Mouse (Mus musculus): ENCODE measurements around the gene Col19a1.

Gene Col19a1

DNA sequence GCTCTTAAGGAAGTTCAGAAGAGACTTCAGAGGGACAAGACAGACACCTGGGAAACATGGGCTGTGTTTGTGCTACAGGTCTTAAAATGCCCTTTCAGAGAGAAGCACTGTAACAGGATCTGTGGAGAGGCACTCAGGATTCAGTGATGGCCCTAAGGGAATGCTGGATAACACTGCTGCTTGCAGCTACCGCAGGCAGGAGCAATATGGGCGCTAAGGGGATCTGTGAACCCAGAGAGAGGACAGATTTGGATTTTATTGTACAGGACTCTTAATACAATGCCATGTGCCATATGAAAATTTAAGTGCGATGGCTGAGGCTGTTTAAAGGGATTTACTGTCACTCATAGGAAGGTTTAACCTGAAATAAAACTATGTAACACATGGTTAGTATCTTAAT, 270.8 kb downstream of the Col19a1 start:
- in situ Hi-C loops (cut with MboI, MseI) = no loop called here

DNA sequence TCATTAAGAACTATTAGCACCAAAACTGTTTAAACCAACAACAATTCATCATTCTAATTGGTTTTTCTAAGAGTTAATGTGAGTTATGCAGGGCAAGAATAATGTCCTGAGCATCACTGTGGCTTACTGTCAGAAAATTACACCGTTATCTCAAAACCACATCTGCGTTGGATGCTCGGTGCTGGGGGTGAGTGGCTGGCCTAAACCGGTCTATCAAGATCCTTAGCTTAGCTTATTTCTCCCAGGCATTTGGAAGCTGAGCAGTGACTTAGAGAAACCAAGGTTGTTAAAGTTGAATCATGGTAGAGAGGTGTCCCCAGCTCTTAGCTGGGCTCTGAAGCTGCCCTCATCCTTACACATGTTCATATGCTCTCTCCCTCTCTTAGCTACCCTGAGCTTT, 276.4 kb downstream of the Col19a1 start:
- in situ Hi-C loops (cut with MboI, MseI) = no loop called here

DNA sequence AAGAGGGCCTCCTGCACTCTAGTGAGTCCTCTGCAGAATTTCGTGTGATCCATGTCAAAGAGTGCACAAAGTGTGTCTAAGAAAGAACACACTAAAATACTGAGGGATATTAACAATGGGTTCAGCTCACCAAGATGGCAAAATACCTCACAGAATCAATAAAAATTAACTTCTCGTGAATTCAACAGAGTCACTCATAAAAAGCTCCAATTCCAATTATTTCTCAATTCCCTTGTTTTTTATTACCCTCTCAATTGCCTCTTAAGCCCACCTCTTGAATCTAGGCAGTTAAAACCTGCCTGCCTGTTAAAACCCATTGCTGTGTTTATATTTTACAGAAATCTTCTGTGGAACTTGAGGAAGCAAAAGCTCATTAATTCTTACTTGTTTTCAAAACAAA, 277.1 kb downstream of the Col19a1 start:
- in situ Hi-C loops (cut with MboI, MseI) = no loop called here

DNA sequence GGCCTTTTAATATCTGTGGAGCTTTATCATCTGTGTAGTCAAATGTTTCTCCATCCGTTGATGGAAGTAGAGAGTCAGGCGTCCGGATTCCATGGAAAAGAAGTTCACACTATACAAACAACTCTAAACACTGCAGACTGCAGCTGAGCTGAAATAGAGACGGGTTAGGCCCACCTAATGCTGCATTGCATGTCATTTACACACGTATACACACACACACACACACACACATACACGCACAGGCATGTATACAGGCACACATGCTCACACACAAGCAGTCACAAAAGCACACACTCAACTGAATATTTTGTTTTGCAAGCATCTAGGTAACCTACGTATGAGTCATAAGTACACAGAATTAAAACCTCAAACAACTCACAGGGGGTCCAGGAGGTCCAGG, 284.2 kb downstream of the Col19a1 start:
- in situ Hi-C loops (cut with MboI, MseI) = no loop called here

DNA sequence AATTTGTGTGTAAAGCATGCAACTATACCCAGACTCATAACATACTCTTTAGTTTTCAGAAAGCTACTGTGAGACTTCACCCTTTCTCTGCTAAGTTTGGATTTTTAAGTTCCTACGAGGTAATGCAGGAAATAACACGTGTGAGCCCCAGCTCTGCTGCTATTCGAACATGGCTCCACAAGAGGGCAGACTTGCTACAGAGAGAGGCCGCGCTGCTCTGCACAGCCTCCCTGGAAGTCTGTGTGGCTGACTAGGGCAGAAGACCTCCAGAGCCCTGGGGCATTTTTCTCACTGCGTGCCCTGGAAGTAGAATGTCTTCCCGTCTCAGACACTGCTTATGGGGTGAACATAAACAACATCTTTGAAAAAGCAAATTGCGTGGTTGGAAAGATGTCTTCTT, 284.6 kb downstream of the Col19a1 start:
- in situ Hi-C loops (cut with MboI, MseI) = no loop called here

DNA sequence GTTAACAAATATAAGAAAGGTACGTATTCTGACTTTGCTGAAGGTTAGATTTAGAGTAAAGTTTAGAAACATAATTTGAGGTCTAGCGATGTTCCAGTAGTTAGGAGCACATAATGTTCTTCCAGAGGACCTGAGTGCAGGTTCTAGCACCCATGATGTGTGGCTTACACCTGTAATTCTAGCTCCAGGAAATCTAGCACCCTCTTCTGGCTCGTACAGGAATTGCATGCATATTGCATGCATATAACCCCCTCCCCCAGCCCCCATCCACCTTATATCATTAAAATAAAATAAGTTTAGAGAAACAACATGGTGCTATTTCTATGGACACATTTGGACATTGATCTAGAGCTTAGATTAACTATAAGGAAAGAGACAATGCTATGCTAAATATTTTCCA, 286.6 kb downstream of the Col19a1 start:
- in situ Hi-C loops (cut with MboI, MseI) = no loop called here

DNA sequence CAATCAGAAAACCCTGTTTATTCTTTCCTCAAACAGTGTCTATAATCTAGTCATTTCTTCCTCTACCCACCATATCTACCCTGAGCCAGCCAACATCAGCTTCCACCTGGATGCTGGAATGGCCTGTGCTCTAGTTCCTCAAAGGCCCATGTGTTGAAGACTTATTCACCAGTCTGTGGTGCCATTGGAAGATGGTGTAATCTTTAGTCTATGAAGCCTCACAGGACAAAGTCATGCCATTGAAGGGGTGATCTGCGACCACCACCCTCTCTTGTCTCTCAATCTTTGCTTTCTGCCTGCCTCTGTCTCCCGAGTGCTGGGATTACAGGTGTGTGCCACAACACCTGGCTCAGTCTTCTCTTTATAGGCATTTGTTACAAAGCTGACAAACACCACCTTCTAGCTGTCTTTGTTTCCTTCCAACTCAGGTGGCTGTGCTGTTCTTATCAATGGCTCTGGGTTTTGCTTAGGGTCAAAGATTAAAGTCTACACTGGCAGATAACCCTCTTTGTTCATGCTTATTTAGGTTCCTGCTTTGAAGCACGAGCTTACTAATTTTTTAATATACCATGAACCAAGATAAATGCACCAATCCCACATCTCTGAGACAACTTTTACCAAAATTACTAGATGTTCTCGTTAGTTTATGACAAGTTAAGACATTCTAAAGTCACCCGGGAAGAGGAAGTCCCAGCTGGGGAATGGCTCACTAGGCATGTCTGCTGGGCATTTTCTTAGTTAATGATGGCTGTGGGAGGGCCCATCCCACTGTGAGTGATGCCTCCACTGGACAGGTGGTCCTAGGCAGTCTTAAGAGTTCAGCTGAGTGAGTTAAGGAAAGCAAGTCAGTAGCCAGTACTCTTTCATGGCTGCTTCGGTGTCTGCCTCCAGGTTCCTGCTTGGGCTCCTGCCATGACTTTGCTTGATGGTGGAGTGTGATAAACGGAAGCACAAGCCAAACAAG, 292.0 kb downstream of the Col19a1 start:
- in situ Hi-C loops (cut with MboI, MseI) = no loop called here

DNA sequence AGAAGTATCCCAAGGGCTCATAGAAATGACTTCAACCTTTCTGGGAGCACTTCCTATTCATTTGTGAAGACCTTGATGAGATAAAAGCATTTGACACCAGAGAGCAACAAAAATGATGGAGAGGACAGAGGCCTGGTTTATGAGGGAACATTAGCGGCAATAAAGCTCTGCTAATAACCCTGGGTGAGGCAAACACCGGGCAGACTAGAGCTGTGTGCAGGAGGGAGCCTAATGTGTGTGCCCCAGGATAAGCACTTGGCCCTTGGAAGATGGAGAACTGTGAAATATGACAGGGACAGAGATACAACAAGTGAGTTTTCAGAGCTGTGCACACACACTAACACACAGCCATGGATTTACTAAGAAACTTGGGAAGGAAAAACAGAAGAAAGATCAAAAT, 294.8 kb downstream of the Col19a1 start:
- in situ Hi-C loops (cut with MboI, MseI) = no loop called here

DNA sequence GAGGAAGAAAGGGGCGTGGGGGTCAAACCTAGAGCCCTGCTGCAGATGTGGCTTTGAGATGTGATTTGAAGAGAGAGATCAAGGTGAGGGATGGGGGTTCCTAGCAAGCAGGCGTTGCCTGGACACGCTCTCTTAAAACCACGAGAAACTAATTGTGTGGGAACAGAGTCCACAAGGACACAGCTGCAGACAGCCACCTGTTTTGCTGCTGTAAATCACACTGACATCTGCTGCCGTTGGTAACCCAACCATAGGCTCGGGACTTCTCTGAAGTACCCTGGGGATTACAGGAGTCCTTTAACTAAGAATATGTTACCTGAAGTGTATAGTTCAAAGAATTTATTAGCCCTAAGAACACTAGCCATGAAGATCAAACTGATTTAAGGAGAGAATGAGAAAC, 300.9 kb downstream of the Col19a1 start:
- in situ Hi-C loops (cut with MboI, MseI) = loop anchor here (10.0 kb wide), 1 partner anchor 1752 kb away; no protein-coding TSS in a partner anchor

DNA sequence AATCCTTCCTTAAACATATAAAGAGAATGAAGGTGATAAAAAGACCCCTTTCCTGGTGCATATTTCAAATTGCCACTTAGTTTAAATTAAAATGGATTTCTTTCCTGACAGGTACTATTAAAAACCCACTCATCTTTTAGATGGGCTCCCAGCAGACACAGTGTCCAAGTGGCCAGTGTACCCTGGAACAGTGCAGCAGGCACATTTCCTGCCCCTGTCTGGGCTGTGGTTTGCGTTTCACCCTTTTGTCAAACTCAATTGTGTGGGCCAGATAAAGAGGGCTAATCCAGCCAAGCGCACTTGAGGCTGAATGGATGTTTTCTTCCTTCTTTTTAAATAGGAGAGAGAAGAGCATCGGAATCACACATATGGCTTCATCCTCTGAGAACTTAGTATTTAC, 320.2 kb downstream of the Col19a1 start:
- in situ Hi-C loops (cut with MboI, MseI) = no loop called here

DNA sequence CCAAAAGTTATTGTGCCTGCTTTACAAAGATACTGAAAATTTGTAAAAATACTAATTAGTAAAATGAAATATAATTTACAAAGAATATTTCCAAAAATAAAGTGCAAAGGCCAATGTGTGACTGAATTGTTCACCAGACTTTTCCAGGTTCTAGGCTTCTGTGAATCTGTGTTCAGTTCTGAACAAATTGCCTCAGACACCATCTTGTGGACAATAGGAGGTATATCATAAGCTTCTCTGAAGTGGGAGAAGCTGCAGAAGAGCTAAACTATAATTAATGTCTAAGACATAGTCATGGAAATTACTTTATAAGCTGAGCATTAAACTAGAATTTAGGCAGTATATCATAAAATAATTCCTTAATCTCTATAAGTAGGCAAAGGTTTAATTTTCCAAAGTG, 326.1 kb downstream of the Col19a1 start:
- in situ Hi-C loops (cut with MboI, MseI) = no loop called here

DNA sequence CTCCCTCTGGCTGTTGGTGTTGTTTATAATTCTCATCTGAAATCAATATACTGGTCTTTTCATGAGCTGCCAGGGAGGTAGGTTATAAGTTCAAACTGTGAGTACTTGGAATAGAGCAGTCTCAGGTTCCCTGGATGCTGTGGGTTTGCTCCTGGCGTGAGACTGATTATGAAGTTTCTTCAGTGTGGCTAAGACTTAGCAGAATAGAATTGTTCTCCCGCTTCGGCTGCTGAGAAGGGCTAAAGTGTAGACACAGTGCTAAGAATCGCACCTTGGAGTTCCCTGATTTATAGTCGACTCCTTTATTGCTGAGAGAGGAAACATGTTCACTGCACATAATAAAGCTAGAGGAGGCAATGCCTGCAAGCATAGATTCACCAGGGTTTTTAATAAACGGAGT, 327.9 kb downstream of the Col19a1 start:
- in situ Hi-C loops (cut with MboI, MseI) = no loop called here

DNA sequence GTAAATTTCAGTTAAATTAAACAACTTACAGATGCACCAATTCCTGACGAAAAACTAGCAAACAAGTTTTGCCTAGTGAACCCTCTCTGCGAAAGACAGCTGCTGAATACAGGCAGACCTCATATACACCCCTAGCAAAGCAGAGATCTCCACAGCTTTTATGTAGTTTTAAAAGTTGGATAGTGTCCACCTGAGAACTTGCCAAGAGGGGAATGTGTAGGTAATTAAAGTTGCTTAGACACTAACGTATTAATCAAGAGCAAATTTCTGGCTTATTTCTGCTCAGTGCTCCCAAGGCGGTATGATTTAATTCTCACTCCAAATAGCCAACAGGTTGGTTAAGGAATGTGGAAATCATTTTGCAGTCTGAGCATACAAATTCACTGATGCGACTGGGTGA, 329.3 kb downstream of the Col19a1 start:
- in situ Hi-C loops (cut with MboI, MseI) = no loop called here

DNA sequence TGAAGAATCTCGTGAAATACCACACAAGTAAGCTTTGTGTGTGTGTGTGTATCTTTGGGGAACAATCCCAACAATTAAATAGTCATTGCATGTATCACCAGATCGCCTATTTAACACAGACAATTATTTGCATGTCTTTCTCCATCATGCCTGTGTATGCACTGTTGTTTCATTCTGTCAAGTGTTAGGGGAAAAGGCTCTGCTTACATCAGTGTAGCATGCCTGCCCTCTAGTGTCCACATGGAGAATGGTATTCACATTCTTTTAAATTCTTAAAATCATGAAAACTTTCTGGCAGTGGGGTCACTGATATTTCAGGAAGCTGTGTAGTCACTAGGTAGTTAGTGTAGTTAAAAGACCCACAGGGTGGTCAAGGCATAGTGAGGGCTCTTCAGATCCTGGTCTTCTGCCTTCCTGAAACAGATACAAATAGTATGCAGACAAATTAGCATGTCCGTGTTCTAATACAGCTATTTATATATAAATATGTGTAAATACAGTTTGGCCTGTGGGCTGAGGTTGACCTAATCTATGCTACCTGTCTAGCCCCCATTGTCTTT, 338.1 kb downstream of the Col19a1 start:
- in situ Hi-C loops (cut with MboI, MseI) = no loop called here

DNA sequence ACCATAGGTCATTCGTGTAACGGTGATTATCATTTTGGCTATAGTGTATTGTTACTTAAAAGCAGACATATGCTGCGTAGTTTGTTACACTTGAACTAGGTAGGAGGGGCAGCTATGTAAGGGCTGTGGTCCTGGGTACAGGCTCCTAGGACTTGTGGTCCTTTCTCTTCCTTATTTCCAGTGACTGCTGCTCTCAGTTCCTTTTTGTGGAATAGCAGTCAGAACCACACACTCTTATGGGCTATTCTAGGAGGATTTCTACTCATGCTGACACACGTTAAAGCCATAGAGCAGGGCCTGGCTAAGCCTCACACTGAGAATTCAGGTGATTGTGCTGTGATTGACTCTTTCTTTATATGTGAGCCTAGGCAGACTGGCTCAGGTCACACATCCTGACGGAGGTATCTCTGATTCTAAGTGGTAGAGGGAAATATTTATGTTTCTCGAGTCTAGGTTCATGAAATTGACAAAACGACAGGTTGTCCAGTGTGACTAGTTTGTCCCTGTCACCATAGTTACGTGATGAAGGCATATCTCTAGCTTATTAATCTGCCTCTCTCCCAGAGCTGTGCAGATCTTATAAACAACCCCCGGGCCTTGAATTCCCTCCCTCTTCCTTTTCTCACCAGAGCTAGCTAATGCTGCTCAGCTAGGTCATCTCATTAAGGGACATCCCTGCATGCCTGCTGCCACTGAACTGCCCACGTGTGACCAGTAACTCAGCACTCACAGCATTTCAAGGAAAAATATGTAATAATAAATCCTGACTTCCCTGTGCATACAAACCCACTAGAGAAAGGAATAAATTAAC, 338.8 kb downstream of the Col19a1 start:
- in situ Hi-C loops (cut with MboI, MseI) = no loop called here

DNA sequence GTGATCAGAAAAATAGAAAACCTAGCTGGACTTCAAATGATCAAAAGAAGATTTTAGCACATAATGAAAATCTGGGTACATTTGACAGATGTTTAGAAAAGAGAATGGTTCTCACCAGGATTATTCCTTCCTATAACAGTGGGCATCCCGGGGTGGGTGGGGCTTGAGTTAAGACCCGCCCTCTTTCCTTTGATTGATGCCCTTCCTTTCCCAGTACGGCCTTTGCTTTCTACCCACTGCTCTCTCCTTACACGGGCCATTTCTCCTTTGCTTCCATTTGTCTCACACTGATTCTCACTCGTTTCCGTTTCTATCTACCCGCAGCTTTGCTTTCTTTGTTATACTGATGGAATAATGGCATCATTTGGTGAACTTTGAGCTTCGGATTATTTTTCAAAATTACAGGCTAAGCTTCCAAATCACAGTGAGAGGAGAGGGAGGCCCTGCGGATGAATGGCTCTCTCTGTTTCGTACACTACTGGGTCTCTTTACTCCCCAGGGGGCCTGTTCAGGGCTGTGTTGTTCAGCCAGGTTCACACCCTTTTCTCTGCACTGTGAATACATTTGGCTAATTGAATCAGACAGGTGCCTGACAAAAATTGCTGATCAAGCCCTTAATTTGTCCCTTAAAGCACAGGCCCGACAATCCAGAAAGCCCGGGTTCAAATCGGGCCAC, 341.4 kb downstream of the Col19a1 start:
- in situ Hi-C loops (cut with MboI, MseI) = no loop called here

DNA sequence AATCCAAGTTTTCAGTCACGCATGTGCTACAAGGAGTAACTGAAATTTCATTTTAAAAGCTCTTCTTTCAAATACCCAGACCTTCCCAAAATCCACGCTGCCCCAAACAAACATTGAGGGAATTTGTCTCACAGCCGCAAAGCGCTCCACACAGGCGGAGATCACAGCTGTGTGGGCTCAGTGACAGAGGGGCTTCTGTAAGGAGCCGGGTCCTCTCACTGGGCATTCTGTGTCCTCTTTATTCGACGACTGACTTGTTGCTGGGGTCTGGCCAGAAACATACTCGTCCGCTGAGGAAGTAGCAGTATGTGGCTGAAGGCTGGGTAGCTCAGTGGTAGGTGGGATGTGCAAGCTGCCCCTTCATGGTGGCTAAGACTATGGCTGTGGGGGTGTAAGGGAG, 342.3 kb downstream of the Col19a1 start:
- in situ Hi-C loops (cut with MboI, MseI) = no loop called here

DNA sequence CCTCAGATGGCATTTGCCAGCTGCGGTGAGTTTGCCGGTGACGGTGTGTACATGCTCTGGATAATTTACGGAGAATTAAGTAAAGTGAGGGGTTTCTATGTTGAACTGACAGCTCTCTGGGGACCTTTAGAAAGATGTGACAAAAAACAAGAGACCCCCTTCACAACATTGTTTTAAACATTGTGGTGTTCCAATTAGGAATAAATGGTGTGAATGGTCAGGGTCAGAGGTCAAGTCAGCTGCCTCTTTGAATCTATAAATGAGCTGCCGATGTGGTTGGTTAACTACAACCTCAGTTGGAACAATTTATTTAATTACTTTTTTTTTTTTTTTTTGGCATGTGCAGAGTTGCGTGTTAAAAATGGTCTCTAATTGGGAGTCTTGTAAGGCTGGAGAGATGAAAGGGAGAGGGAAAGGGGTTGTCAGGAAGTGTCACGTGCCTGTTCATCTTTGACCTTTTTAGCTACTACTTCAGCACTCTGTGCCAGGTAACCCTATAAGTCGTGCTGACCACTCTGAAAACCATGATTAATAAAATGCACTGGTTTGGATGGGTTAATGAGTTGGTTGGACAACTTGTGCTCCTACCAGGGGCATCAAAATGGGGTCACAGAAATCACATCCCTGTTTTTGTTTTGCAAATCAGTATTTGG, 347.1 kb downstream of the Col19a1 start:
- in situ Hi-C loops (cut with MboI, MseI) = no loop called here

DNA sequence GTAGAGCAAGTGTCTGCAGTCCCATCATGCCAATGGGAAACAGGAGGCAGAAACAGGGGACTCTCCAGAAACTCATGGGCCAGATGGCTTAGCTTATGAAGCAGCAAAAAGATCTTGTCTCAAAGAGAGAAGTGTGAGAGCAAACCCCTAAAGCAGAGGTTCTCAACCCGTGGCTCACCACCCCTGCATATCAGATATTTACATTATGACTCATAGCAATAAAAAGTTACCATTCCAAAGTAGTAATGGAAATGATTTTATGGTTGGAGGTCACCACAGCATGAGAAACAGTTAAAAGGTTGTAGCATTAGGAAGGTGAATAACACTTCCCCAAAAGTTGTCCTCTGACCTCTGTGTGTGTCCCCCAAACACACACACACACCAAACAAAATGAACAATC, 350.9 kb downstream of the Col19a1 start:
- in situ Hi-C loops (cut with MboI, MseI) = no loop called here

DNA sequence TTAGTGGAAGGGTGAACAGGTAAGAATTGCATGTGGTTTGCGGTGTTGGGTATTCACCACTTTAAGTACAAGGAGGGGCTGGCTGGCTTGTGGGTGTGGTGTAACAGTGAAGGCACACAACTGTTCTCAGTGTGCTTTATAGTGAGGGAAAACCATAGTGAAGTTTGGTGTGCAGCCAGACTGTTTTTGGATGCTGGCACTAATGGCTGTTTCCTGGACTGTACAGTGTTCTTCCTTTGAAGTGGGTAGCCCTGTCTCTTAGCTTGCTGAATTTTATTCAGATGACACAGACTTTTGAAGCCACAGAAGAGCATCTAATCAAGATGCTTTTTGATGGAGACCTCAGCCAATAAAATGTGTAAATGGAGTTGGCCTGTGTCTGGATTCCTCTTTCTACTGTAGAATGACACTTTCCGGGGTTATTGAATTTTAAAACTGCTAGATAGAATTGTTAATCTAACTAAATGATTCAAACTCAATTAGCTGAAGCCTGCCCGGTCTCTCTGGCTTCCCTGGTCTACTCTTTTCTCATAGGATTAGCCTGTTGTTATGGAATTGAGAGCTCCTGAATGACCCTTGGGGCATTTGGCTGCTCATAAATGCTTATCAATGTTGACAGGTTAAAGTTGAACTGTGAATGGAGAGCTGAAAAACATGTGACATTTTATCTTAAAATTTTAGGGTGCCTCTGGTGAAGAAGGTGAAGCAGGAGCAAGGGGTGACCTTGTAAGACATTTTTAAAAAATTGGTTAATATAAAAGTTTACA, 355.6 kb downstream of the Col19a1 start:
- in situ Hi-C loops (cut with MboI, MseI) = no loop called here

DNA sequence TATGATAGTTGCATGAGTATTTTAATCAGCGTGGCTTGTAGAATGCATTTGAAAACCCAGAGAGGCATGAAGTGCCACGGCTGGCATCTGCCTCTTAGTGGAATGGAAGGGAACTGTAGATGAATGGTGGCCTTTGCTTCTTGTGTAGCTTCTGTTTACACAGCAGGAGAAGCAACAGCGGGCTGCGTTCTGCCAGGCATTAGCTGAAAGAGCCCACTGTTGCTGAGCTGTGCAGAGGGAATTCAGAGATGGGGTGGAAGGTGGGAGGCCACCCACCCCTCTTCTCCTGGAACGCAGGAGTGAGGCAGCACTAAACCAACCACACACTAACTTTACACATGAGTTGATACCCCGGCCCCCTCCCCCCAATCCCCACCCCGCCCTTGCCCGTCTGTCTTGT, 356.8 kb downstream of the Col19a1 start:
- in situ Hi-C loops (cut with MboI, MseI) = no loop called here

Data from T-helper 2 cell (primary cell).